Mouse (Mus musculus) kidney, postnatal 4 days (tissue): ENCODE data around the gene Traf6.
A peak's percentile ranks its signal among the peaks of the same experiment; 100 is the strongest.

Source experiments
- DNase-seq, 2 experiments: peaks; one replicate each; pipeline ENCODE4 v3.0.0; 2021; ENCODE audit warnings: mixed read lengths in 2 of 2

The Traf6 gene

GRCm38 (mm10) chr2:101678236-101679021 is at the start of gene Traf6:
TSS of gene Traf6 (plus strand) at chr2:101678429.
- peak; percentile 94 to 95 for DNase-seq

GRCm38 (mm10) chr2:101638979-101639839 is 39.0 kb upstream of the Traf6 start:
- DNase-seq, result no peak

- DNase-seq, result no peak
These were observed 38.3 kb upstream of the Traf6 start for GRCm38 (mm10) chr2:101639840-101640350.

GRCm38 (mm10) chr2:101645841-101646240 is 32.4 kb upstream of the Traf6 start:
- DNase-seq, result no peak

GRCm38 (mm10) chr2:101648361-101648760 is 29.9 kb upstream of the Traf6 start:
- DNase-seq, result no peak

GRCm38 (mm10) chr2:101649114-101649671 is 29.0 kb upstream of the Traf6 start, which contains the start of the genes Rag1 and B230118H07Rik:
TSS of gene Rag1 (minus strand) at chr2:101649501.
TSS of gene B230118H07Rik (minus strand) at chr2:101649532.
- no peak for DNase-seq

- no peak for DNase-seq
These were observed 27.8 kb upstream of the Traf6 start for GRCm38 (mm10) chr2:101650446-101650845.

- no peak for DNase-seq
These were observed 25.9 kb upstream of the Traf6 start for GRCm38 (mm10) chr2:101652204-101652920.

- peak; percentile 89 to 90 for DNase-seq
These were observed 25.2 kb upstream of the Traf6 start for GRCm38 (mm10) chr2:101652921-101653597.

GRCm38 (mm10) chr2:101660536-101660935 is 17.7 kb upstream of the Traf6 start:
- DNase-seq, result no peak

GRCm38 (mm10) chr2:101665058-101665702 is 13.0 kb upstream of the Traf6 start:
- DNase-seq, result peak; percentile 83 to 87

- no peak for DNase-seq
These were observed 12.5 kb upstream of the Traf6 start for GRCm38 (mm10) chr2:101665703-101666092.

- no peak for DNase-seq
These were observed 9.5 kb upstream of the Traf6 start for GRCm38 (mm10) chr2:101668751-101669150.

- no peak for DNase-seq
These were observed 4.7 kb upstream of the Traf6 start for GRCm38 (mm10) chr2:101673547-101673946.

- peak in 1 of 2 experiments; percentile 33 for DNase-seq
These were observed 1.0 kb downstream of the Traf6 start for GRCm38 (mm10) chr2:101679164-101679784.

GRCm38 (mm10) chr2:101684421-101684820 is 6.2 kb downstream of the Traf6 start:
- no peak for DNase-seq

GRCm38 (mm10) chr2:101688011-101688410 is 9.8 kb downstream of the Traf6 start:
- DNase-seq, result no peak

- no peak for DNase-seq
These were observed 12.1 kb downstream of the Traf6 start for GRCm38 (mm10) chr2:101690252-101690827.

- no peak for DNase-seq
These were observed 14.8 kb downstream of the Traf6 start for GRCm38 (mm10) chr2:101693043-101693442.

- peak in 1 of 2 experiments; percentile 16 for DNase-seq
These were observed 15.5 kb downstream of the Traf6 start for GRCm38 (mm10) chr2:101693577-101694215.
